Mouse (Mus musculus): ENCODE measurements around the gene Lmntd2. TPM values are rescaled to one million over a fixed set of nuclear protein-coding genes. Genes with fewer than 3 reads are reported as not detected.
A peak's percentile ranks its signal among the peaks of the same experiment; 100 is the strongest.

Gene Lmntd2
- total and polyA plus RNA-seq, 2 experiments from 2014 or later, result 0.36 TPM; not detected in 1

DNA sequence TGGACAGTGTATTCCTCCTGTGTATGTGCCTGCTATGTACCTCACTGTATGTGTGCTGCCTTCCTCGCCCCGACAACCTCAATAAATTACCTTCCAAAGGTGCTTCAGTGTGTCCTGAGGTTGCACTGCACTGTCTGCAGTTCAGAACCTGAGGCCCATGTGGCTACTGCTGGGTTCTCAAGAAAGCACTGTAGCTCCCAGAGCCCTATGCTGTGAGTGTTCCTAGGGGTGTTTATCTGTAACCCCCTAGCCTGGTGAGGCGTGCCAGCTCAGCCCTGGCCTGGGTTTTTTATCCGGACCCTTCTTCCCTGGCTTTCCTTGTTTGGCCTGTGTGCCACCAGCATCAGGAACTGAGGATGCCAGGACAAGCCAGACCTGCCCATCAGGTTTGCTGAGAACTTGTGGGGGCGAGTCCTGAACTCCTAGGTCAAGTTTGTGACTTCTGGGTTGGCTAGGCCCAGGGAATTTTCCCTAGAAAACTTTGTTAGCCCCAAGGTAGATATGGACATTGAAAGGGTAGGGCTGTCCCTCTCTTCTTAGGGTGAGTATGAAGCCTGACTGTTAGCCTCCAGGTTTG lies 4.8 kb upstream of the Lmntd2 start:
- ATAC-seq (ENCODE audit: low FRiP score) (no peak), DNase-seq (ENCODE audit: low spot score) (no peak)
- Histone ChIP-seq H3K4me2 (ENCODE audit: low read depth, low read length, poor library complexity, severe bottlenecking) (no peak overlapping the region), H3K27ac (ENCODE audit: low read depth, low read length) (no peak overlapping the region), H3K9ac (replicated peaks; ENCODE audit: low read length, poor library complexity, severe bottlenecking) (no peak overlapping the region), H3K4me3 (ENCODE audit: low read depth, low read length) (no peak overlapping the region), H3K27me3 (ENCODE audit: insufficient read depth, low read length) (no peaks in the 10 kb centered on the region), H3K36me3 (ENCODE audit: insufficient read depth, low read length) (0 out of 2 replicates have a peak, but pooled peaks cover 4% of the 10 kb centered on the region), H3K9me3 (ENCODE audit: low read length) (no peaks in the 10 kb centered on the region), H3K4me1 (ENCODE audit: insufficient read depth, low read length) (peaks cover 18% of the 10 kb centered on the region)
- WGBS, result 91% methylated on average over 5 of the region's 5 CpGs
- no peak for TF ChIP-seq CTCF (IDR thresholded peaks at IDR 0.05)

DNA sequence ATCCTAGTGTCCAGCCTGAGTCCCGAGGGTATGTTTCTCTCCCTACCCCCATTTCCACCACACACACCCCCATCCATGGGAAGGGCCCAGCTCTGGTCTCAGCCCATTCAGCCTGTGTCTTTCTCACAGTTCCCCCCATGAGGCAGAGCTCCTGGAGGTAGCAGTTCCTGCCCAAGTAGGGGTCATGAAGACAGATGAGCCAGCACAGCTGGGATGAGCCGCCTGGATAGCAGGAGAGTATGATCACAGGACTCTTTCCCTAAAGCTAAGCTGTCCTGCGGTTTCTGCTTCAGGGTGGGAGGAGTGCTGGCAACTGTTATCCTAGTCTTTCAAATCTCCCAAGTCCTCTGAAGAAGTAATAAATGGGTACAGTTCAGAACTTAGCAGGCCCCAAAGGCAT lies 4.3 kb upstream of the Lmntd2 start:
- H3K27me3 ChIP-seq (ENCODE audit: insufficient read depth, low read length), result no peaks in the 10 kb centered on the region
- H3K9ac ChIP-seq (replicated peaks; ENCODE audit: low read length, poor library complexity, severe bottlenecking), result no peak overlapping the region
- no peak overlapping the region for H3K4me3 ChIP-seq (ENCODE audit: low read depth, low read length)
- DNase-seq (ENCODE audit: low spot score), result no peak
- H3K9me3 ChIP-seq (ENCODE audit: low read length), result no peaks in the 10 kb centered on the region
- 84% methylated on average over 3 of the region's 3 CpGs for whole genome bisulfite sequencing
- ATAC-seq (ENCODE audit: low FRiP score), result no peak
- no peak overlapping the region for H3K27ac ChIP-seq (ENCODE audit: low read depth, low read length)
- no peak overlapping the region for H3K4me2 ChIP-seq (ENCODE audit: low read depth, low read length, poor library complexity, severe bottlenecking)
- TF ChIP-seq CTCF (IDR thresholded peaks at IDR 0.05), result no peak
- 0 out of 2 replicates have a peak, but pooled peaks cover 4% of the 10 kb centered on the region for H3K36me3 ChIP-seq (ENCODE audit: insufficient read depth, low read length)
- H3K4me1 ChIP-seq (ENCODE audit: insufficient read depth, low read length), result peaks cover 18% of the 10 kb centered on the region

DNA sequence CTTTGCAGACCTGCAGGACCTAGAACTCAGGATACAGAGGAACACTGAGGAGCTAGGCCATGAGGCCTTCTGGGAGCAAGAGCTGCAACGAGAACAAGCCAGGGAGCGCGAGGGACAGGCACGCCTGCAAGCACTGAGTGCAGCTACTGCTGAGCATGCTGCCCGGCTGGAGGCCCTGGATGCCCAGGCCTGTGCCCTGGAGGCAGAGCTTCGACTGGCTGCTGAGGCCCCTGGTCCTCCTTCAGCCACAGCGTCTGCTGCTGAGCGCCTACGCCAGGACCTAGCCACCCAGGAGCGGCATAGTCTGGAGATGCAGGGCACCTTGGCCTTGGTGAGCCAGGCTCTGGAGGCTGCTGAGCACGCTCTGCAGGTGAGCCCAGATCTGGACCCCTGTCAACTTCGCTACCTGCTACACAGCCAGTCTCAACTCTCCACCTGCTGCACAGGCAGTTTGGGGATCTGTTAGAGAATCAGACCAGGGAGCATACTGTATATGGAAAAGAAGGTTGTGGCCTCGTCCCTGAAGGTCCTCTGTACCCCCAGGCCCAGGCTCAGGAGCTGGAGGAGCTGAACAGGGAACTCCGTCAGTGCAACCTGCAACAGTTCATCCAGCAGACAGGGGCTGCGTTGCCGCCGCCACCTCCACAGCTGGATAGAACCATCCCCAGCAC lies 3.6 kb upstream of the Lmntd2 start:
- H3K9me3 ChIP-seq (ENCODE audit: low read length), result no peaks in the 10 kb centered on the region
- no peak overlapping the region for H3K4me3 ChIP-seq (ENCODE audit: low read depth, low read length)
- no peaks in the 10 kb centered on the region for H3K27me3 ChIP-seq (ENCODE audit: insufficient read depth, low read length)
- no peak overlapping the region for H3K9ac ChIP-seq (replicated peaks; ENCODE audit: low read length, poor library complexity, severe bottlenecking)
- peaks cover 15% of the 10 kb centered on the region for H3K4me1 ChIP-seq (ENCODE audit: insufficient read depth, low read length)
- no peak overlapping the region for H3K27ac ChIP-seq (ENCODE audit: low read depth, low read length)
- no peak for TF ChIP-seq CTCF (IDR thresholded peaks at IDR 0.05)
- H3K4me2 ChIP-seq (ENCODE audit: low read depth, low read length, poor library complexity, severe bottlenecking), result no peak overlapping the region
- 0 out of 2 replicates have a peak, but pooled peaks cover 4% of the 10 kb centered on the region for H3K36me3 ChIP-seq (ENCODE audit: insufficient read depth, low read length)
- 91% methylated on average over 17 of the region's 17 CpGs for WGBS
- DNase-seq (ENCODE audit: low spot score), result no peak
- ATAC-seq (ENCODE audit: low FRiP score), result no peak

- no peak for DNase-seq (ENCODE audit: low spot score)
- H3K4me1 ChIP-seq (ENCODE audit: insufficient read depth, low read length), result peaks cover 9% of the 10 kb centered on the region; the same call in 1 of the 2 replicates
- ATAC-seq (ENCODE audit: low FRiP score), result no peak
- no peak overlapping the region for H3K4me3 ChIP-seq (ENCODE audit: low read depth, low read length)
- H3K36me3 ChIP-seq (ENCODE audit: insufficient read depth, low read length), result 0 out of 2 replicates have a peak, but pooled peaks cover 4% of the 10 kb centered on the region
- no peak overlapping the region for H3K27ac ChIP-seq (ENCODE audit: low read depth, low read length)
- H3K27me3 ChIP-seq (ENCODE audit: insufficient read depth, low read length), result no peaks in the 10 kb centered on the region
- no peak overlapping the region for H3K9ac ChIP-seq (replicated peaks; ENCODE audit: low read length, poor library complexity, severe bottlenecking)
- no peak for TF ChIP-seq CTCF (IDR thresholded peaks at IDR 0.05)
- 90% methylated on average over 11 of the region's 11 CpGs for WGBS
- no peaks in the 10 kb centered on the region for H3K9me3 ChIP-seq (ENCODE audit: low read length)
- H3K4me2 ChIP-seq (ENCODE audit: low read depth, low read length, poor library complexity, severe bottlenecking), result peak overlapping the region; percentile 97; the same call in 1 of the 2 replicates
These were observed 3.0 kb upstream of the Lmntd2 start for GRCm38 (mm10) chr7:141216894-141217293.

GRCm38 (mm10) chr7:141215880-141216733 lies 2.2 kb upstream of the Lmntd2 start:
- Histone ChIP-seq H3K9me3 (ENCODE audit: low read length) (no peaks in the 10 kb centered on the region), H3K4me3 (ENCODE audit: low read depth, low read length) (peak overlapping the region; percentile 62), H3K9ac (replicated peaks; ENCODE audit: low read length, poor library complexity, severe bottlenecking) (peak overlapping the region; percentile 56), H3K27ac (ENCODE audit: low read depth, low read length) (no peak overlapping the region), H3K4me2 (ENCODE audit: low read depth, low read length, poor library complexity, severe bottlenecking) (peak overlapping the region; percentile 97), H3K27me3 (ENCODE audit: insufficient read depth, low read length) (no peaks in the 10 kb centered on the region), H3K4me1 (ENCODE audit: insufficient read depth, low read length) (peaks cover 9% of the 10 kb centered on the region; the same call in 1 of the 2 replicates), H3K36me3 (ENCODE audit: insufficient read depth, low read length) (0 out of 2 replicates have a peak, but pooled peaks cover 4% of the 10 kb centered on the region)
- no peak; the same call in 1 of the 2 replicates for TF ChIP-seq CTCF (IDR thresholded peaks at IDR 0.05)
- peak; percentile 32 for ATAC-seq (ENCODE audit: low FRiP score)
- under 1% methylated on average over 38 of the region's 42 CpGs for WGBS
- DNase-seq (ENCODE audit: low spot score), result peak; percentile 37

Data from midbrain, postnatal 0 days (tissue).